Mouse (Mus musculus) limb, embryonic 14.5 days (tissue): ENCODE results near the gene Ccpg1. TPM values are rescaled to one million over a fixed set of nuclear protein-coding genes. Genes with fewer than 3 reads are reported as not detected.

Source experiments
- ATAC-seq: fragments of 200-750 bp; cut with Nextera tagmentation; 2 replicates; pipeline ENCODE4 v1.8.0; 2017; ENCODE audit warnings: low read depth, moderate number of reproducible peaks, moderate TSS enrichment; ENCODE audit not compliant: low FRiP score
- DNase-seq: peaks from one replicate; pipeline ENCODE4 v3.0.0-alpha.2; 2015; ENCODE audit warnings: low spot score
- H3K27ac ChIP-seq: fragments of 300-500 bp; sonication (generic); replicated peaks from 2 replicates; pipeline ENCODE4 v1.5.1; 2014; ENCODE audit warnings: low read depth, mild to moderate bottlenecking, low read length, moderate library complexity, mixed read lengths
- H3K27me3 ChIP-seq: fragments of 300-500 bp; sonication (generic); 2 replicates; pipeline ENCODE4 v1.6.1; 2014; ENCODE audit warnings: low read length, mixed read lengths; ENCODE audit not compliant: control insufficient read depth, insufficient read depth
- H3K36me3 ChIP-seq: fragments of 300-500 bp; sonication (generic); 2 replicates; pipeline ENCODE4 v1.6.1; 2014; ENCODE audit warnings: mild to moderate bottlenecking, low read length, moderate library complexity, mixed read lengths; ENCODE audit not compliant: control insufficient read depth, insufficient read depth
- H3K4me1 ChIP-seq: fragments of 300-500 bp; sonication (generic); 2 replicates; pipeline ENCODE4 v1.6.1; 2014; ENCODE audit warnings: antibody characterized with exemption, low read length, mixed read lengths; ENCODE audit not compliant: control insufficient read depth, insufficient read depth
- H3K4me2 ChIP-seq: fragments of 300-500 bp; sonication (generic); replicated peaks from 2 replicates; pipeline ENCODE4 v1.6.1; 2014; ENCODE audit warnings: low read depth, mild to moderate bottlenecking, low read length, moderate library complexity; ENCODE audit not compliant: severe bottlenecking
- H3K4me3 ChIP-seq: fragments of 300-500 bp; sonication (generic); replicated peaks from 2 replicates; pipeline ENCODE4 v1.5.1; 2014; ENCODE audit warnings: low read length
- H3K9ac ChIP-seq: fragments of 300-500 bp; sonication (generic); 2 replicates; pipeline ENCODE4 v1.6.1; 2014; ENCODE audit warnings: mild to moderate bottlenecking, low read depth, low read length, moderate library complexity; ENCODE audit not compliant: severe bottlenecking
- H3K9me3 ChIP-seq: fragments of 300-500 bp; sonication (generic); 2 replicates; pipeline ENCODE4 v1.6.1; 2016; ENCODE audit warnings: low read length; ENCODE audit not compliant: control insufficient read depth
- POLR2A ChIP-seq: fragments of 200-500 bp; IDR thresholded peaks from 2 replicates; pipeline ENCODE4 v1.8.0; 2012; ENCODE audit warnings: inconsistent platforms, mild to moderate bottlenecking, moderate library complexity, borderline replicate concordance; ENCODE audit not compliant: insufficient read depth, insufficient read length; ENCODE audit errors: extremely low read depth
- WGBS: fragments of 180-500 bp; shearing (Covaris S2); extraction: QIAGEN DNeasy Blood & Tissue Kit; methylation state at CpG from one replicate; pipeline ENCODE4 v1.1.7; 2014; 5-methylcytosine and 5-hydroxymethylcytosine counted together
- polyA plus RNA-seq, 2 experiments: library from polyadenylated mRNA; depleted of rRNA in 1 of 2; stranded (reverse) in 1 of 2; unstranded in 1 of 2; fragments of >200 nt; fragmentation: Nextera tagmentation in 1 of 2; extraction: Ambion mirVana in 1 of 2; gene quantifications; 2 replicates each; pipeline versions ENCODE4 v1.2.1 to v1.2.3; 2012 to 2014

The Ccpg1 gene
- polyA plus RNA-seq, 2 experiments, result 14.6 to 28.1 TPM

DNA sequence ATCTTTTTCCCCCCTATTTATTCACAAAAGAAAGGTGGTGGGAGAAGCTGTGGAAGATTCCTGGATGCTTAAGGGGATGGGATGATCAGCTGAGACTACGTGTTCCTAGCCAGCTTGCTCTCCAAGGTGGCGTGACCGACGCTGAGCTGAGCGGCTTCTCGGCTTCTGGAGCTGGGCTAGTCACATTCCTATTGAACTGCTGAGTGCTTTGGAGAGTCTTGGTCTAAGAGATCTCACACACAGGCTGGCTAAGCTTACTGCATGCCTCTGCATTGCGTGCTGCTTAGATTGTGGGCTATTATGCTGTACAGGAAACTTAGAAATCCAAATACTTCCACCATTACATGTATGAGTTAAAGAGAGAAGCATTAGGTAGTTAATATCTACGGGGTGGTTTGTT is 18.8 kb downstream of the Ccpg1 start:
- no peak overlapping the region for H3K4me2 ChIP-seq
- H3K27me3 ChIP-seq, result no peaks in the 10 kb centered on the region
- 77% methylated on average over 8 of the region's 8 CpGs for WGBS
- no peak overlapping the region for H3K27ac ChIP-seq
- no peak for TF ChIP-seq POLR2A
- no peak overlapping the region for H3K9ac ChIP-seq
- H3K36me3 ChIP-seq, result peaks cover 13% of the 10 kb centered on the region
- no peak overlapping the region for H3K4me3 ChIP-seq
- no peak for ATAC-seq
- no peaks in the 10 kb centered on the region for H3K4me1 ChIP-seq
- DNase-seq, result no peak
- no peaks in the 10 kb centered on the region for H3K9me3 ChIP-seq

DNA sequence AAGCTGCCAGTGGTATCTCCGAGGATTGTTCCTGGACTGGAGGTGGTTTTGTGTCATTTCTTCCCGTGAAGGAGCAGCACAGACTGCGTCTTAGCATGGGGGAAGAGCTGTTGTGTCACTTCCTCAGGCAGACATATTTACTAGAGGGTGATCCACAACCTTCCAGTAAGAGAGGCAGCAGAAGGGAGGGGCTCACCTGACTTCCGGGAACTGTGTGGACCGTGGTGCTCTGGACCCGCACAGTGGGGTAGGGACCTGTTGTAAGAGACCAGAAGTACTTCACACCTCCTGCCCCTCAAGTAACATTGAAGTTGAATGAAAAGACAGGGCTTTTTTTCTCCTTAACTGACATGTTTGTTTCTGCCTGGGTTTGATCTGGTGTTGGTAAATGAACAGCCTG is 19.9 kb downstream of the Ccpg1 start:
- no peak for ATAC-seq

DNA sequence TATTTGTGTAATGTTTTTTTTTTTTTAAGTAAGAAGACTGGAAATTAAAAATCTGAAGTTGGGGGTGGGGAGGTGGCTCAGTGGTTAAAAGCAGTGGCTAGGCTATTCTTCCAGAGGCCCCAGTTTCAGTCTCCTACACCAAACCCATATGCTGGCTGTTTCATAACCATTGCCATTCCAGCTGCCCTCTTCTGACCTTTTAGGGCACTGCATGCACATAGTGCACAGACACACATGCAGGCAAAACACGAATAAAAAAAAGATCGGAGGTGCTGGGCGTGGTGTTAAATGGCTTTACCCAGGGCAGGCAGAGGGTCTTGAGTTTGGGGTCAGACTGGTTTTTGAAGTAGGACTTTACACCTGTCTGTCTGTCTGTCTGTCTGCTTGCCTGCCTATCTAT is 20.9 kb downstream of the Ccpg1 start:
- no peak for ATAC-seq
- 96% methylated on average over 3 of the region's 3 CpGs for WGBS
- DNase-seq, result no peak
- no peaks in the 10 kb centered on the region for H3K4me1 ChIP-seq
- H3K9me3 ChIP-seq, result no peaks in the 10 kb centered on the region
- no peak for TF ChIP-seq POLR2A
- no peak overlapping the region for H3K27ac ChIP-seq
- H3K4me2 ChIP-seq, result no peak overlapping the region
- H3K4me3 ChIP-seq, result no peak overlapping the region
- no peaks in the 10 kb centered on the region for H3K27me3 ChIP-seq
- peaks cover 26% of the 10 kb centered on the region for H3K36me3 ChIP-seq
- no peak overlapping the region for H3K9ac ChIP-seq

More for the DNA sequence above, 19.9 kb downstream of the Ccpg1 start:
- WGBS, result 89% methylated on average over 6 of the region's 6 CpGs
- Histone ChIP-seq H3K27ac (no peak overlapping the region), H3K9me3 (no peaks in the 10 kb centered on the region), H3K4me2 (no peak overlapping the region), H3K4me1 (no peaks in the 10 kb centered on the region), H3K4me3 (no peak overlapping the region), H3K36me3 (peaks cover 17% of the 10 kb centered on the region), H3K9ac (no peak overlapping the region), H3K27me3 (no peaks in the 10 kb centered on the region)
- DNase-seq, result no peak
- TF ChIP-seq POLR2A, result no peak

DNA sequence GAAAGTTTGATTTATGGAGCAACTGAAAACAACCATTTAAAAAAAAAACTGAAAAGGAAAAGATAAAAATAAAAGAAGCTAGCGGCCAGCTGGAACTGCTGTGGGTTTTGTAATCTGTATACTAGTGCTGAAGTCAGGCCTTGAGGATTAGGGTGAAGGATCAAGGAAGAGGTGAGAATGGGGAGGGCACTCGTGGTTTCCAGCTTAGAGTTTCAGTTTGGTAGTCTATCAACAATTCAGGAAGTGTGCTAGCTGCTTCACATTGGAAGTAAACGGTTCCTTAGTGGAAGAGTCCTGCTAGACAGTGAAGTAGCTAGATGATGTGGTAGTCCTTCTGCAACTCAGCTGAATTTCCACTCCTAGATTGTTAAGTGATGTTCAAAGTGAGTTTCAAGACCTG is 23.2 kb downstream of the Ccpg1 start:
- Histone ChIP-seq H3K9ac (no peak overlapping the region), H3K27ac (no peak overlapping the region), H3K4me2 (no peak overlapping the region), H3K4me1 (no peaks in the 10 kb centered on the region), H3K27me3 (no peaks in the 10 kb centered on the region), H3K9me3 (no peaks in the 10 kb centered on the region), H3K4me3 (no peak overlapping the region), H3K36me3 (peaks cover 38% of the 10 kb centered on the region)
- TF ChIP-seq POLR2A, result no peak
- 70% methylated on average over 3 of the region's 3 CpGs for WGBS
- DNase-seq (no peak), ATAC-seq (no peak)

DNA sequence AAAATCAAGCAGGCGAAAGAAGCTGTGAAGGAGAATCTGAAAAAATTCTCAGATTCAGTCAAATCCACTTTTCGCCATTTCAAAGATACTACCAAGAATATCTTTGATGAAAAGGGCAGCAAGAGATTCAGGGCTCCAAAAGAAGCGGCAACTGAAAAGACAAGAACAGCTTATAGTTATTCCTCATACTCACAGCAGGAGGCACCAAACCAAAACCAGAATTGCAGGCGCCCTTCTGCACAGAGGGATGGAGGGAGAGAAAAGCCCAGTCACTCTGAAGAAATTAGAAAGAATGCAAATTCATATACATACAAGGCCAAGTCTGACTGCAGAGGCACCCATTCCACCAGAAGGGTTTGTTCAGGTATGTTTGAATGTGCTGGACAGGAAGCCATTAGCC is 27.4 kb downstream of the Ccpg1 start:
- Histone ChIP-seq H3K27me3 (no peaks in the 10 kb centered on the region), H3K4me1 (no peaks in the 10 kb centered on the region), H3K4me2 (no peak overlapping the region), H3K9me3 (no peaks in the 10 kb centered on the region), H3K4me3 (no peak overlapping the region), H3K27ac (no peak overlapping the region), H3K36me3 (peaks cover 64% of the 10 kb centered on the region), H3K9ac (no peak overlapping the region)
- TF ChIP-seq POLR2A, result no peak
- no peak for DNase-seq
- WGBS, result 91% methylated on average over 4 of the region's 4 CpGs
- ATAC-seq, result no peak

DNA sequence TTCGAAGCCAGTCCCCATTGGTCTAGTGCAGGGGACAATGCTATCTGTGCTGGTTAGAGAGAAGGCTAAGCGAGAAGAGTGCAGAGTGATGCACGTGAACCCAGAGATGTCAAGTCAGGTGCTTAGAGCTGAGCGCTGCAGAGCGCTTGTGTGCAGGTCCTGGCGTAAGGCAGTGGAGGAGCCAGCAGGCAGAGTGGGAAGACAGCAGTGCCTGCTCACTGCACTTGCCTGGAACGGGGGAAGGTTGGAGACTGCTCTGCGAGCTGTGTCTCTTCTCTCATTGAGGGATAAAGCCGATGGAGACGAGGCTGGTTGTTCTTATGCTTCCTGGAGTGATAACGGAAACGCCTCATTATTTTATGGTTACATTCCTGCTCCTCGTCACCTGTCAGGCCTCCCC is 29.5 kb downstream of the Ccpg1 start:
- Histone ChIP-seq H3K36me3 (peaks cover 84% of the 10 kb centered on the region), H3K27ac (no peak overlapping the region), H3K4me2 (no peak overlapping the region), H3K4me1 (no peaks in the 10 kb centered on the region), H3K4me3 (no peak overlapping the region), H3K9me3 (no peaks in the 10 kb centered on the region), H3K27me3 (no peaks in the 10 kb centered on the region), H3K9ac (no peak overlapping the region)
- ATAC-seq (no peak), DNase-seq (no peak)
- WGBS, result 76% methylated on average over 13 of the region's 13 CpGs
- no peak for TF ChIP-seq POLR2A
